Mouse (Mus musculus) kidney, adult 2 months (tissue): ENCODE results near the gene Acot1.

Experiments used
- CTCF ChIP-seq: fragments of 200-500 bp; conservative IDR thresholded peaks from 2 replicates; pipeline ENCODE4 v1.5.1; 2011; ENCODE audit warnings: low read depth, mild to moderate bottlenecking, control low read depth, low read length, moderate library complexity, mixed read lengths; ENCODE audit not compliant: insufficient read depth, insufficient read length
- POLR2A ChIP-seq: fragments of 200-500 bp; IDR thresholded peaks from one replicate; pipeline ENCODE4 v1.6.1; 2011; ENCODE audit warnings: low read depth, low read length, control low read depth

- no peak for TF ChIP-seq CTCF
- TF ChIP-seq POLR2A, result no peak
These were observed 24.8 kb downstream of the Acot1 start for GRCm38 (mm10) chr12:84034108-84034507.
